Mouse (Mus musculus): ENCODE measurements around the gene Uba3. TPM values are rescaled to one million over a fixed set of nuclear protein-coding genes. Genes with fewer than 3 reads are reported as not detected.

The Uba3 gene
- total and polyA plus RNA-seq, 2 experiments from 2014 or later, result 58.3 to 79.7 TPM

- Histone ChIP-seq H3K9me3 (replicated peaks; ENCODE audit: control insufficient read depth, low read length) (no peaks in the 10 kb centered on the region), H3K4me2 (ENCODE audit: low read depth, low read length) (no peak overlapping the region), H3K4me3 (ENCODE audit: low read depth, low read length) (no peak overlapping the region), H3K36me3 (replicated peaks; ENCODE audit: control insufficient read depth, insufficient read depth, low read length) (no peaks in the 10 kb centered on the region), H3K9ac (replicated peaks; ENCODE audit: low read depth, low read length) (no peak overlapping the region), H3K27me3 (ENCODE audit: control insufficient read depth, insufficient read depth, low read length) (no peaks in the 10 kb centered on the region), H3K27ac (ENCODE audit: low read depth) (no peak overlapping the region), H3K4me1 (ENCODE audit: control insufficient read depth, insufficient read depth) (peaks cover 18% of the 10 kb centered on the region)
- 68% methylated on average over 4 of the region's 4 CpGs for WGBS
- ATAC-seq (ENCODE audit: insufficient read depth, low read depth), result no peak
- TF ChIP-seq EP300 (IDR thresholded peaks at IDR 0.05; ENCODE audit: low read depth), result no peak
- TF ChIP-seq CTCF (IDR thresholded peaks at IDR 0.05; ENCODE audit: low read depth), result no peak
- no peak for DNase-seq (ENCODE audit: low spot score)
These were observed 1.6 kb upstream of the Uba3 start for GRCm38 (mm10) chr6:97207085-97207484.

GRCm38 (mm10) chr6:97204952-97205351 lies 495 bp downstream of the Uba3 start:
- Histone ChIP-seq H3K36me3 (replicated peaks; ENCODE audit: control insufficient read depth, insufficient read depth, low read length) (0 out of 2 replicates have a peak, but pooled peaks cover 8% of the 10 kb centered on the region), H3K4me1 (ENCODE audit: control insufficient read depth, insufficient read depth) (peaks cover 14% of the 10 kb centered on the region), H3K4me2 (ENCODE audit: low read depth, low read length) (peak overlapping the region; percentile 88), H3K27me3 (ENCODE audit: control insufficient read depth, insufficient read depth, low read length) (no peaks in the 10 kb centered on the region), H3K27ac (ENCODE audit: low read depth) (peak overlapping the region; percentile 92), H3K4me3 (ENCODE audit: low read depth, low read length) (peak overlapping the region; percentile 96), H3K9me3 (replicated peaks; ENCODE audit: control insufficient read depth, low read length) (no peaks in the 10 kb centered on the region), H3K9ac (replicated peaks; ENCODE audit: low read depth, low read length) (peak overlapping the region; percentile 99)
- TF ChIP-seq CTCF (IDR thresholded peaks at IDR 0.05; ENCODE audit: low read depth) (no peak), EP300 (IDR thresholded peaks at IDR 0.05; ENCODE audit: low read depth) (no peak)
- peak; percentile 24 for DNase-seq (ENCODE audit: low spot score)
- 0% methylated on average over 16 of the region's 16 CpGs for WGBS
- peak; percentile 37 for ATAC-seq (ENCODE audit: insufficient read depth, low read depth)

- DNase-seq (ENCODE audit: low spot score) (no peak), ATAC-seq (ENCODE audit: insufficient read depth, low read depth) (no peak)
- Histone ChIP-seq H3K27ac (ENCODE audit: low read depth) (peak overlapping the region; percentile 92; the same call in 1 of the 2 replicates), H3K27me3 (ENCODE audit: control insufficient read depth, insufficient read depth, low read length) (no peaks in the 10 kb centered on the region), H3K4me2 (ENCODE audit: low read depth, low read length) (peak overlapping the region; percentile 88), H3K4me3 (ENCODE audit: low read depth, low read length) (peak overlapping the region; percentile 96), H3K9me3 (replicated peaks; ENCODE audit: control insufficient read depth, low read length) (no peaks in the 10 kb centered on the region), H3K36me3 (replicated peaks; ENCODE audit: control insufficient read depth, insufficient read depth, low read length) (peaks cover 8% of the 10 kb centered on the region; the same call in 1 of the 2 replicates), H3K4me1 (ENCODE audit: control insufficient read depth, insufficient read depth) (peaks cover 14% of the 10 kb centered on the region), H3K9ac (replicated peaks; ENCODE audit: low read depth, low read length) (peak overlapping the region; percentile 99)
- no peak for TF ChIP-seq CTCF (IDR thresholded peaks at IDR 0.05; ENCODE audit: low read depth)
- TF ChIP-seq EP300 (IDR thresholded peaks at IDR 0.05; ENCODE audit: low read depth), result no peak
- 14% methylated on average over 9 of the region's 9 CpGs for WGBS
These were observed 1.1 kb downstream of the Uba3 start for GRCm38 (mm10) chr6:97204252-97204869.

- H3K27ac ChIP-seq (ENCODE audit: low read depth), result no peak overlapping the region
- no peaks in the 10 kb centered on the region for H3K27me3 ChIP-seq (ENCODE audit: control insufficient read depth, insufficient read depth, low read length)
- 86% methylated on average over 3 of the region's 3 CpGs for WGBS
- no peak overlapping the region for H3K4me3 ChIP-seq (ENCODE audit: low read depth, low read length)
- ATAC-seq (ENCODE audit: insufficient read depth, low read depth) (no peak), DNase-seq (ENCODE audit: low spot score) (no peak)
- H3K9me3 ChIP-seq (replicated peaks; ENCODE audit: control insufficient read depth, low read length), result no peaks in the 10 kb centered on the region
- peaks cover 14% of the 10 kb centered on the region for H3K4me1 ChIP-seq (ENCODE audit: control insufficient read depth, insufficient read depth)
- H3K4me2 ChIP-seq (ENCODE audit: low read depth, low read length), result no peak overlapping the region
- TF ChIP-seq EP300 (IDR thresholded peaks at IDR 0.05; ENCODE audit: low read depth) (no peak), CTCF (IDR thresholded peaks at IDR 0.05; ENCODE audit: low read depth) (no peak)
- H3K36me3 ChIP-seq (replicated peaks; ENCODE audit: control insufficient read depth, insufficient read depth, low read length), result peaks cover 20% of the 10 kb centered on the region
- no peak overlapping the region for H3K9ac ChIP-seq (replicated peaks; ENCODE audit: low read depth, low read length)
These were observed 3.0 kb downstream of the Uba3 start for GRCm38 (mm10) chr6:97202477-97202876.

GRCm38 (mm10) chr6:97200437-97200836 lies 5.0 kb downstream of the Uba3 start:
- peaks cover 39% of the 10 kb centered on the region for H3K36me3 ChIP-seq (replicated peaks; ENCODE audit: control insufficient read depth, insufficient read depth, low read length)
- peaks cover 14% of the 10 kb centered on the region for H3K4me1 ChIP-seq (ENCODE audit: control insufficient read depth, insufficient read depth)
- WGBS, result 59% methylated on average over 3 of the region's 3 CpGs
- no peak overlapping the region for H3K27ac ChIP-seq (ENCODE audit: low read depth)
- H3K4me2 ChIP-seq (ENCODE audit: low read depth, low read length), result no peak overlapping the region
- no peaks in the 10 kb centered on the region for H3K9me3 ChIP-seq (replicated peaks; ENCODE audit: control insufficient read depth, low read length)
- TF ChIP-seq EP300 (IDR thresholded peaks at IDR 0.05; ENCODE audit: low read depth) (no peak), CTCF (IDR thresholded peaks at IDR 0.05; ENCODE audit: low read depth) (no peak)
- no peak overlapping the region for H3K9ac ChIP-seq (replicated peaks; ENCODE audit: low read depth, low read length)
- H3K4me3 ChIP-seq (ENCODE audit: low read depth, low read length), result no peak overlapping the region
- DNase-seq (ENCODE audit: low spot score) (no peak), ATAC-seq (ENCODE audit: insufficient read depth, low read depth) (no peak)
- H3K27me3 ChIP-seq (ENCODE audit: control insufficient read depth, insufficient read depth, low read length), result no peaks in the 10 kb centered on the region

All from heart, postnatal 0 days (tissue).